Mouse (Mus musculus) heart, embryonic 13.5 days (tissue): Measurements from ENCODE around the gene Farp1. TPM values are rescaled to one million over a fixed set of nuclear protein-coding genes. Genes with fewer than 3 reads are reported as not detected.

Source experiments
- ATAC-seq: fragments of 200-750 bp; cut with Nextera tagmentation; 2 replicates; pipeline ENCODE4 v1.8.0; 2017; ENCODE audit warnings: moderate TSS enrichment; ENCODE audit not compliant: insufficient number of reproducible peaks, low FRiP score, low TSS enrichment; ENCODE audit errors: extremely low read depth
- H3K27ac ChIP-seq: fragments of 300-500 bp; sonication (generic); replicated peaks from 2 replicates; pipeline ENCODE4 v1.5.1; 2015; ENCODE audit warnings: moderate library complexity, mild to moderate bottlenecking, inconsistent platforms
- H3K27me3 ChIP-seq: fragments of 300-500 bp; sonication (generic); replicated peaks from 2 replicates; pipeline ENCODE4 v1.6.1; 2015; ENCODE audit warnings: mild to moderate bottlenecking, inconsistent platforms
- H3K36me3 ChIP-seq: fragments of 300-500 bp; sonication (generic); 2 replicates; pipeline ENCODE4 v1.6.1; 2015; ENCODE audit warnings: mild to moderate bottlenecking, inconsistent platforms
- H3K4me1 ChIP-seq: fragments of 300-500 bp; sonication (generic); 2 replicates; pipeline ENCODE4 v1.6.1; 2015; ENCODE audit warnings: inconsistent platforms
- H3K4me2 ChIP-seq: fragments of 300-500 bp; sonication (generic); 2 replicates; pipeline ENCODE4 v1.6.1; 2015; ENCODE audit warnings: inconsistent platforms, mild to moderate bottlenecking, moderate library complexity
- H3K4me3 ChIP-seq: fragments of 300-500 bp; sonication (generic); 2 replicates; pipeline ENCODE4 v1.5.1; 2015; ENCODE audit warnings: moderate library complexity, mild to moderate bottlenecking, inconsistent platforms
- H3K9ac ChIP-seq: fragments of 300-500 bp; sonication (generic); 2 replicates; pipeline ENCODE4 v1.6.1; 2015; ENCODE audit warnings: inconsistent platforms, mild to moderate bottlenecking, moderate library complexity
- H3K9me3 ChIP-seq: fragments of 300-500 bp; sonication (generic); 2 replicates; pipeline ENCODE4 v1.6.1; 2016; ENCODE audit warnings: inconsistent platforms
- WGBS: fragments of 180-500 bp; shearing (Covaris S2); methylation state at CpG from one replicate; pipeline ENCODE4 v1.1.7; 2015; ENCODE audit warnings: mixed read lengths; 5-methylcytosine and 5-hydroxymethylcytosine counted together
- polyA plus RNA-seq: library from polyadenylated mRNA; unstranded; fragments of >200 nt; fragmentation: Nextera tagmentation; extraction: Ambion mirVana; gene quantifications from 2 replicates; pipeline ENCODE4 v1.2.1, GENCODE M21; 2015

The Farp1 gene
- polyA plus RNA-seq, 1 experiment from 2014 or later, result 17.6 TPM

- no peak overlapping the region for H3K9ac ChIP-seq
- H3K4me1 ChIP-seq, result peaks cover 76% of the 10 kb centered on the region
- H3K27me3 ChIP-seq, result no peaks in the 10 kb centered on the region
- H3K4me3 ChIP-seq, result no peak overlapping the region
- no peak overlapping the region for H3K27ac ChIP-seq
- whole genome bisulfite sequencing, result 85% methylated on average over 11 of the region's 11 CpGs
- ATAC-seq, result no peak
- no peaks in the 10 kb centered on the region for H3K9me3 ChIP-seq
- H3K36me3 ChIP-seq, result no peaks in the 10 kb centered on the region
- no peak overlapping the region for H3K4me2 ChIP-seq
These were observed 113.2 kb downstream of the Farp1 start for GRCm38 (mm10) chr14:121148088-121148785.

DNA sequence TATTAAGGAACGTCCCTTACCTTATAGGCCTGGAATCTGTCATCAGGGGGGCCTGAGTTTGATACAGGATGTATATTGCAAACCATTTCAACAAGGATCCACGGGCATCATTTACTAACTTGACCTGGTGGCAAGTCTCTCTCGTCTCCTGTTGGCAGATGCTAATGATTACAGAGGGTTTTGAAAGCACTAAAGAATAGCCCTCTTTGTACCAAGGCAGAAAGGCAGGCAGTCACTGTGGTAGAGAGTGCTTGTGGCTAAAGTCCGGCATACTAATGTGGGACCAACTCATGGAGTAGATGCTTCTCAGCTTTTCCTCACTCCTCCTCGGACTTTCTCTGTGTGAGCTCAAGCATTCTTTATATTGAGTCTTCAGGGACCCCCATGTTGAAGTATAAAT, 115.0 kb downstream of the Farp1 start:
- H3K27ac ChIP-seq, result no peak overlapping the region
- no peak overlapping the region for H3K4me2 ChIP-seq
- H3K4me1 ChIP-seq, result peaks cover 66% of the 10 kb centered on the region
- no peaks in the 10 kb centered on the region for H3K27me3 ChIP-seq
- H3K36me3 ChIP-seq, result no peaks in the 10 kb centered on the region
- no peaks in the 10 kb centered on the region for H3K9me3 ChIP-seq
- ATAC-seq, result no peak
- H3K4me3 ChIP-seq, result no peak overlapping the region
- WGBS, result 77% methylated on average over 5 of the region's 5 CpGs
- H3K9ac ChIP-seq, result no peak overlapping the region

DNA sequence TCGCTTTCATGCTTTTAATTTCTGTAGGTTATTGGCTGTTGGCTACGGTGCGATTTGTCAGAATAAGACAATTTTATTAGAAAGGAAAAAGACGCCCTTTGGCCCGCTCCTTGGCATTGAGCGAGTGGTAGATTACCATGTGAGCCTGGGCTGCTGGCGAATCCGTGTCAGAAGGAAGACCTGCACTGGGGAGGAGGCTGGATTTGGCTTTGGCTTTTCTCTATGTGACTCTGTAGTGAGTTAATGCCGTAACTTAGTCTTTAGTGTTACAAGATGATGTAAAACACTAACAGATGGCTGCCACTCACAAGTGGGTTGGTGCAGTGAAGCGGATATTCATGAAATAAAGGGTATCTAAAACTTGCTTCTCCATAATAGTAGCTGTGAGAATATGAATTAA, 116.8 kb downstream of the Farp1 start:
- H3K27ac ChIP-seq, result no peak overlapping the region
- H3K9me3 ChIP-seq, result 0 out of 2 replicates have a peak, but pooled peaks cover 4% of the 10 kb centered on the region
- H3K4me2 ChIP-seq, result no peak overlapping the region
- H3K9ac ChIP-seq, result no peak overlapping the region
- peaks cover 62% of the 10 kb centered on the region for H3K4me1 ChIP-seq
- no peaks in the 10 kb centered on the region for H3K36me3 ChIP-seq
- 90% methylated on average over 10 of the region's 10 CpGs for WGBS
- ATAC-seq, result no peak
- no peaks in the 10 kb centered on the region for H3K27me3 ChIP-seq
- H3K4me3 ChIP-seq, result no peak overlapping the region

- Histone ChIP-seq H3K4me3 (no peak overlapping the region), H3K27me3 (no peaks in the 10 kb centered on the region), H3K27ac (no peak overlapping the region), H3K9ac (no peak overlapping the region), H3K4me1 (peaks cover 52% of the 10 kb centered on the region), H3K36me3 (no peaks in the 10 kb centered on the region), H3K9me3 (0 out of 2 replicates have a peak, but pooled peaks cover 4% of the 10 kb centered on the region), H3K4me2 (no peak overlapping the region)
- ATAC-seq, result no peak
- 62% methylated on average over 6 of the region's 6 CpGs for WGBS
These were observed 117.8 kb downstream of the Farp1 start for GRCm38 (mm10) chr14:121152771-121153170.

DNA sequence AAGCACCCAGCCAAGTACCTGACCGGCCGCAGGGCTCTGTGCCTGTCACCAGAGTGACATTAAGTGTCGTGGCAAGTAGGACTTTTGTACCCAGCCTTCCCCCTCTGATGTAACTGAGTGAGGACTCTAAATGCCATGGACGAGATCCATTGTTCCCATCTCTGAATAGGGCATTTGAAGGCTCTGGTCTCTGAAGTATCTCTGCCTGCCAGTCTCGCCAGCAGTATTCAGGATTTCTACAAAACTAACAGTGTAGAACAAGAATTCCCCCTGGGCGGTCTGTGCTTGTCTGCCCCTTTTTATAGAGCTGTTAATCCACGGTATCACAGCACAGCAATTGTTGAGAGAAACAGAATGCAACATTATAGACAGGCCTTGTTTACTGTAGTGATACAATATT, 118.3 kb downstream of the Farp1 start:
- Histone ChIP-seq H3K27me3 (no peaks in the 10 kb centered on the region), H3K4me3 (no peak overlapping the region), H3K9ac (no peak overlapping the region), H3K9me3 (0 out of 2 replicates have a peak, but pooled peaks cover 4% of the 10 kb centered on the region), H3K4me1 (peaks cover 48% of the 10 kb centered on the region), H3K27ac (no peak overlapping the region), H3K36me3 (no peaks in the 10 kb centered on the region), H3K4me2 (no peak overlapping the region)
- no peak for ATAC-seq
- WGBS, result 68% methylated on average over 7 of the region's 7 CpGs

- ATAC-seq, result no peak
- 74% methylated on average over 4 of the region's 4 CpGs for WGBS
- H3K4me2 ChIP-seq, result no peak overlapping the region
- H3K4me3 ChIP-seq, result no peak overlapping the region
- peaks cover 52% of the 10 kb centered on the region for H3K4me1 ChIP-seq
- H3K9ac ChIP-seq, result no peak overlapping the region
- no peaks in the 10 kb centered on the region for H3K36me3 ChIP-seq
- H3K27me3 ChIP-seq, result no peaks in the 10 kb centered on the region
- H3K9me3 ChIP-seq, result 0 out of 2 replicates have a peak, but pooled peaks cover 4% of the 10 kb centered on the region
- no peak overlapping the region for H3K27ac ChIP-seq
These were observed 120.2 kb downstream of the Farp1 start for GRCm38 (mm10) chr14:121155173-121155572.

DNA sequence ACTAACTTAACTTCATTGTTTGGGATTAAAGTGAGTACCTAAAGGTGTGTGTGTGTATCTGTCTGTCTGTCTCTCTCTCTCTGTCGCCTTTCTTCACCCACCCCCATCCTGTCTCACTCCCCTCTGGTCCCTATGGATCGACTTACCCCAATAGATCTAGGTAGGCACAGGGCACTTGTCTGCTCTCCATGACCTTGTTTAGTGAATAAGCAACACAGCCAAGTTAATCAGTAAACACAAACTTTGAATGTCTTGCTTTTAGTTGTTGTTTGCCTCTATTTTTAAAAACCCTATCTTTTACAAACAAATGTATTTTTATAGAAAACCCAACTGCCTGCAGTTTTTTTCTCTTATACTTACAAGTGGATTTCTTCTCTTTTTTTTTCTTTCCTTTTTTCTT, 123.6 kb downstream of the Farp1 start:
- no peak overlapping the region for H3K4me3 ChIP-seq
- WGBS, result 58% methylated on average over 2 of the region's 2 CpGs
- 0 out of 2 replicates have a peak, but pooled peaks cover 4% of the 10 kb centered on the region for H3K9me3 ChIP-seq
- H3K36me3 ChIP-seq, result no peaks in the 10 kb centered on the region
- H3K27ac ChIP-seq, result no peak overlapping the region
- H3K4me2 ChIP-seq, result no peak overlapping the region
- H3K9ac ChIP-seq, result no peak overlapping the region
- ATAC-seq, result no peak
- H3K27me3 ChIP-seq, result no peaks in the 10 kb centered on the region
- peaks cover 43% of the 10 kb centered on the region for H3K4me1 ChIP-seq

DNA sequence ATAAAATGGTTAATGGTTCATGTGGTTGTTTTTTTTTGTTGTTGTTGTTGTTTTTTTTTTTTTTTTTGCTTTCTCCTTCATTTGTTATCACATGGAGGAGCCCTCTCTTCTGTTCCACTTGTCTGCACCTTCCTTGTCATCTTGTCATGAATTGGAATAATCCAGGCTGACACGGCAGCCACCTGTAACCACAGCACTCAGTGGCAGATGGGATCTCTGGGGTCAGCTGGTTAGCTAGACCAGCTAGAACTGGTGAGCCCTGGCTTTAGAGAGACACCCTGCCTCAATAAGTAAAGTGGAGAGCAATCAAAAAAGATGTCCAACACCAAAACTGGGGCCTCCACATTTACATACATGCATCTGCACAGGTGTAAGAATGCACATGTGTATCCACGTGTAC, 127.8 kb downstream of the Farp1 start:
- Histone ChIP-seq H3K27ac (no peak overlapping the region), H3K9ac (no peak overlapping the region), H3K36me3 (no peaks in the 10 kb centered on the region), H3K27me3 (no peaks in the 10 kb centered on the region), H3K9me3 (no peaks in the 10 kb centered on the region), H3K4me3 (no peak overlapping the region), H3K4me1 (peaks cover 57% of the 10 kb centered on the region), H3K4me2 (no peak overlapping the region)
- 82% methylated on average over 2 of the region's 2 CpGs for WGBS
- ATAC-seq, result no peak

GRCm38 (mm10) chr14:121164866-121165265, 129.9 kb downstream of the Farp1 start:
- Histone ChIP-seq H3K9ac (no peak overlapping the region), H3K36me3 (no peaks in the 10 kb centered on the region), H3K27ac (peak overlapping the region; percentile 50), H3K4me3 (no peak overlapping the region), H3K4me2 (no peak overlapping the region), H3K9me3 (no peaks in the 10 kb centered on the region), H3K4me1 (peaks cover 52% of the 10 kb centered on the region), H3K27me3 (no peaks in the 10 kb centered on the region)
- no peak for ATAC-seq
- WGBS, result 80% methylated on average over 1 of the region's 1 CpGs

- no peaks in the 10 kb centered on the region for H3K9me3 ChIP-seq
- WGBS, result 71% methylated on average over 6 of the region's 6 CpGs
- H3K4me1 ChIP-seq, result peaks cover 54% of the 10 kb centered on the region
These were observed 130.5 kb downstream of the Farp1 start for GRCm38 (mm10) chr14:121165408-121166037.

DNA sequence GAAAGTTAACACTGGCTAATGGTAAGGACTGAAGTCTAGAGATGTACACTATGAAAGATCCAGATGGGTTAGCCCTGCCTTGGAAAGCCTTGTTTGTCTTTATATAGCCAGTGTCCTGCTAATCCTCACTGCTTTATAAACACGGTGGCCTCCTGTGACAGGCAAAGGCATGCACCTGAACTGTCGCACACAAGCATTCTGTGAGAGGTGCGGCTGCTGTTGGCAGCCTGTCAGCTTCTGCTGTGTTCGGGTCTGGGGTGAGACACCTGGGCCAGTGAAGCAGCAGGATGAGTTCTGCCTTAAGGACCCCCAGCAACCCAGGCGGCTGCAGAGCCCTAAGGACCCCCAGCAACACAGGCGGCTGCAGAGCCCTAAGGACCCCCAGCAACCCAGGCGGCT, 131.0 kb downstream of the Farp1 start:
- Histone ChIP-seq H3K27me3 (no peaks in the 10 kb centered on the region), H3K4me2 (no peak overlapping the region), H3K4me3 (no peak overlapping the region), H3K4me1 (peaks cover 57% of the 10 kb centered on the region), H3K9me3 (no peaks in the 10 kb centered on the region), H3K9ac (no peak overlapping the region), H3K27ac (peak overlapping the region; percentile 50), H3K36me3 (no peaks in the 10 kb centered on the region)
- 61% methylated on average over 7 of the region's 7 CpGs for WGBS
- no peak for ATAC-seq

More at GRCm38 (mm10) chr14:121165408-121166037, 130.5 kb downstream of the Farp1 start:
- Histone ChIP-seq H3K4me3 (no peak overlapping the region), H3K36me3 (no peaks in the 10 kb centered on the region), H3K4me2 (no peak overlapping the region), H3K27me3 (no peaks in the 10 kb centered on the region), H3K9ac (no peak overlapping the region), H3K27ac (peak overlapping the region; percentile 50)
- no peak for ATAC-seq

- Histone ChIP-seq H3K4me3 (no peak overlapping the region), H3K4me1 (peaks cover 63% of the 10 kb centered on the region), H3K36me3 (no peaks in the 10 kb centered on the region), H3K27me3 (no peaks in the 10 kb centered on the region), H3K9me3 (no peaks in the 10 kb centered on the region), H3K27ac (no peak overlapping the region), H3K4me2 (no peak overlapping the region), H3K9ac (no peak overlapping the region)
- WGBS, result 84% methylated on average over 3 of the region's 3 CpGs
- no peak for ATAC-seq
These were observed 133.7 kb downstream of the Farp1 start for GRCm38 (mm10) chr14:121168716-121169115.
